Mouse (Mus musculus) gastrocnemius, postnatal 14 days (tissue): ENCODE results near the gene Ddah1. TPM values are rescaled to one million over a fixed set of nuclear protein-coding genes. Genes with fewer than 3 reads are reported as not detected.

Experiments used
- DNase-seq: peaks from one replicate; pipeline ENCODE4 v3.0.0; 2021; ENCODE audit warnings: mixed read lengths
- intact Hi-C: fragments of 180-260 bp; cut with DNase I; formaldehyde crosslinking; loops from one replicate; pipeline ENCODE4 v1.15.1; 2025; ENCODE audit warnings: low total_unique reads
- total RNA-seq, 2 experiments: library from RNA; stranded (reverse); gene quantifications; 2 replicates each; pipeline ENCODE4 v1.2.3; 2021

Gene Ddah1
- total RNA-seq, 2 experiments from 2014 or later = 6.7 to 9.6 TPM

DNA sequence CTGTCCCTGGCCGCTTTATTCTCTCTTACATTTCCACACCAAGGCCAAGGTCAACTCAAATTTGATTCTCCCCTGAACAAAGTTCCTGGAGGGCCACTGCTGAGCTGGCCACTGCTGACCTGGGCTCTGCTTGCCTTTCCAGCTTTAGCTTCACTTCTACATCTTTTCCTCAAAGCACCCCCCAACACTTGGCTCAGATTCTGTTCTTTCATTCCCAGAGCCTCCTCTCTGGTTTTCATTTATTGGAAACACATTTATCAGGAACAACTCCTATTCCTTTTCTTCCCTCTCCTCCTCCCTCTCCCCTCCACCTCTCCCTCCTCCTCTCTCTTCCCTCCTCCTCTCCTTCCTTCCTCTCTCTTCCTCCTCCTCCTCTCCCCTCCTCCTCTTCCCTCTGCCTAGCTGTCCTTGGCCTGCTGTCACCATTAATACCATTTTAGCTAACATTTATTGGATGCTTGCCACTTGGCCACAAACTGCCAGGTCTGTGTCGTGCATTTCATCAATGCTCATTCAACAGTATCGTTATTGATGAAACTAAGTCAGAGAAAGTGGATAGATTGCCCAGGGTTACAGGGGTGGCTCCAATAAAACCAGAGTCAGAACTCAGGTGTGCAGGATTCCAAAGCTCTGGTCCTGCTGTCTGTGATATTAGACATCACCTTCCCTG, 3.2 kb downstream of the Ddah1 start:
- intact Hi-C loops = no loop called here
- no peak for DNase-seq

DNA sequence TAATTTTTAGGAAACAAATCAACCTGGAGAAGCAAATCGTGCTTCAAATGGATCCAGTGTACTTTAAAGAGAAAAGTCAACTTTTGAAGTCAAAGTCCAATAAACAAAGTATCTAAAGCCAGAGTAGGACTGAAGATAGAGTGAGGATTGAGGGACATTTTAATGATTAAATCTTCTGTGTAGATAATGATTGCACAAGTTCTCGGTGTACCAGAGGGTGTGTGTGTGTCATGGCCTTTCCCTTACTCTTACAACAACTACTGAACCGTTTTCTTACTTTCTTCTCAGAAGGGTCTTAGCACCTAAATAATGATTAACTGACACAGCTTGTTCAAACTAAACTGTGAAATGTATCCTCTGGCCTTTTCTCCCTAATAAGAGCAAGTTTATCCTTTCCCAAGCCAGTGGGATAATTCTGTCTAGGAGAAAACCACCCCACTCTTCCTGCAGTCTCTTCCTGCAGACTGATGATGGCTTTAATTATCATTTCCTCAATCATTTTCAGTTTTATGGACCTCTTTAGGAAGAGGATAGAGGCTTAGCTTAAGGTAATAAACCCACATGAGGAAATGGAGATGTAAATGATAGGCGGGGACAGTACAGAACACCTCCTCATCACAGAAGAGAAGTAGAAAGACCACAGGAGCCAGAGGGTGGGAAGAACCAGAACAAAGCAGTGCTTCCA, 4.6 kb downstream of the Ddah1 start:
- no peak for DNase-seq
- intact Hi-C loops = no loop called here

DNA sequence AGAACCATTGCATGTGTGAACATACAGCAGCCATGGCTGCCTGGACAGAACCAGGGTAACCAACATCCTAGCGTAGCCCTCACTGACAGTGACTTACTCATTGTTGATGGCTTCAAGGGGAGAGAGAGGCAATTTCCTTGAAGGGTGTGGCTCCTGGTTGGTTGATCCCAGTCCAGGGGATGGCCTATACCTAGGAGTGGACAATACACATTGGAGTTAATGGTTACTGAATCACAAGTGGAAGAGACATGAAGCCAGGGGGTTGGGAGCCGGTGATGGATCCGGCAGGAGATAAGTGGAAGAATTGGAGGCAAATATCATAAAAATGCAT, 5.1 kb downstream of the Ddah1 start:
- intact Hi-C loops = no loop called here
- no peak for DNase-seq

DNA sequence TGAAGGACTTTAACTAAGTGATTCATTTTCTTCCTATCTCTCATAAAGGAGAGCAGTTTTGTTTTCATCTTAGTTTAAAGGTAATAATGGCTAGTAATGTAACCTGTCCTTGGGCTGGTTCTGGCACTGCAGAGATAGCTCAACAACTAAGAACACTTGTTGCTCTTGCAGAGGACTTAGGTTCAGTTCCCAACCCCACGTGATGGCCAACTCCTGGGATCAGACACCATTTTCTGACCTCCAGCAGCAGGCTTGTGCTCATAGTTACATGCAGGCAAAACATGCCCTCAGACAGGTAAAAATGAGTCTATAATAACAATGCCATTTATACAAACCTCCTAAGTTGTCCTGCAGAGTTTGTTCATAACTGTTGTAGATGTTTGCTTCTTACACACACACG, 5.9 kb downstream of the Ddah1 start:
- intact Hi-C loops = no loop called here
- DNase-seq = no peak

DNA sequence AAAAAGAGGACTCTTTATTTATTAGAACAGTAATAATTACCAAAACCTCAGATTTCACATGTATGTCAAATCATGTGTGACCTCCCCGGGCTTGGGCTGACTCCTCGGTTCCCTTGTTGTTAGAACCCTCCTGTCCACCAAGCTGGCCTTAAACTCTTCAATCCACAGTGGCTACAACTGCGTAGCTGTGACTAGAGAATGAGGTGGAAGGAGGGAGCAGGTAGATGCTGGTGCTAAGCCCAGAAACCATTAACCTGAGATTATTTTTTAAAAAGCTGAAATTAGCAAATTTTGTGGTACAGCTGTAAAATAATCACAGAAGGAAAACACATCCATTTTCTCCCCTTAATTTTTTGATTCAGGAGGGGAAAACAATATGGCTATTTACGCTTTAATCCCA, 10.0 kb downstream of the Ddah1 start:
- intact Hi-C loops = no loop called here
- DNase-seq = no peak

DNA sequence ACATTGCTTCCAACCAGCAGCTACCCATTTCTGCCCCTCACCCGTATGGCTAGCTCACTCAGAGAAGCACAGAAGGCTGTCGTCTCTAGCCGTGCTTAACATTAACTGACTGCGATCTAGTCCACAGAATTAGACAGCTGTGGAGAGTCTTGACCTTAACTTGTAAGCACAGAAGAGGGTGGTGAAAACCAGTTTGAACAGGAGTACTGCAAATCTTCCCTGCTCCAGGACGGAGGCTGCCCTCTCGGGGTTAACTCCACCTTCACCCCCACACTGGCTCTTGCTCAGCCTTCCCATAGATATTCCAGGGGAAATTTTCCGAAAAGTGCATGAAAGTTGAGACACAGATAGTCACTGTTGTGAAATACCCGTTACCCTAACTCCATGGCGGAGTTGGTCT, 14.9 kb downstream of the Ddah1 start:
- intact Hi-C loops = no loop called here
- DNase-seq = no peak

DNA sequence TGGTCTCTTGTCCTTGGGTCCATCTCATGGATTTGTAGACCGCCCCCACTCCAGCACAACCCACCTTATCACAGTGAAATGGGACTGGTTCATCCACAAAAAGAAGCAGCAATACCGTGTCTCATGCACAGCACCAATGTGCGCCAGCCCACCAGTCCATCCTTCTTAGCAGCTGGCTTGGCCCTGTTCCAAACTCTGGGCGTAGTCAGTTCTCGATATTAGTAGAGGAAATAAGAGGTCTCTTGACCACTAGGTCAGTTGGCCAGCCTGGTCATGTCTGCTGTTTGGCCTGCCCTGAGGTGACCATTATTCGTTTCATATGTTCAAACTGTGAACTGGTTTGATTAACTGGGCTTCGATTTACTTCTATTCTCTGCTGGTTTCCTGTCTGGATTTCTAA, 15.9 kb downstream of the Ddah1 start:
- intact Hi-C loops = no loop called here
- DNase-seq = no peak

DNA sequence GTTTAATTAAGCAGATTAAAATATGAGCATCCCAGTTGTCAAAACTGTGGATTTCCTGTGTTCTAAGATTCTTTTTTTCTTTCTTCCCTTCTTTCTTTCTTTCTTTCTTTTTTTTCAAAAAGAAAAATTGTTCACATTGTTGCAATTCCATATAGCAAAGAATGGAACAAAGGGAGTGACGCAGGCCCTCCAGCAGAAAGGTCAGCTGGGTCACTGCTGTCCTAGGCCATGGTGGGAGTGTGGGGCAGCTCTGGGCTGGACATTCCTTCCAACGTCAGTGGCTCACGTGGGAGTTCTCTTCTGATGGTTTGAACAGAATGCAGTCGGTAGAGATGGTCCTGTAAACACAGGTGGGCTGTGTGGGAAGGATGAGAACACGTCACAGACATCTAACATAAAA, 16.8 kb downstream of the Ddah1 start:
- intact Hi-C loops = no loop called here
- DNase-seq = no peak

DNA sequence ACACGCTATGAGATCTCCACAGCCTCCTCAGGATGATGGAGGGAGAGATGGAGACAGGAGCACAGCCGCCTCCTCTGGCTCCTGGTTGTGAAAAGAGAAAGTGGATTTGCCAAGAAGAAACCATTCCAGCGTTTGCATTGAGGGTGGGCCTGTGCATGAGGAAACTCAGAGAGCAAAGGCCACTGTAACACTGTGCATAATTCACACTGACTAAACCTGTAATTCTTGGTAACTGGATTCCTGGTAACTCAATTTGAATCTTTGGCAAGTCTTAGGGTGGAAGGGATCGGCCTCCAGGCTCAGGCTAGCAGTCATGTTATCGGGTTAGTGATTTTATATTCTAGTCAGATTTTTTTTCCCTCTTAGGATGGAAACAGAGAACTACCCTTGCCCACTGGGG, 17.4 kb downstream of the Ddah1 start:
- intact Hi-C loops = no loop called here

DNA sequence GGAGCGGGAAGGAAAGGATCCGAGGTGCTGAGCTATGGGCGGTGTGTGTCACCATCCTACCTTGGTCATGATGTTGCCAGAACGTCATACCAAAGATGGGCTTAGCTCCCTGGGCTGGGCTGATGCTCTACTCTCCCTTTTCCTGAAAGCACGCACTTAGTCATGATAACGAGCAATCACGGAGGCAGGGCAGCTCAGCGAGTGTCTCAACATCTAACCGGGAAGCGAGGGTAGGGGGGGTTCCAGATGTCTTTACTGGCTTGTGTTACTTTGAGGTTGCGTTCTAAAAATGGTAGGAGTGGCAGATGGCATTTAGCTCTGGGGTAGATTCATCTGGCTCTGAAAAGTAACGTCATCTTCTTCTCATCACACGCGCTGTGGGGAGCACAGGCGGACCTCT, 18.5 kb downstream of the Ddah1 start:
- intact Hi-C loops = no loop called here
- DNase-seq = no peak

More for the DNA sequence above, 17.4 kb downstream of the Ddah1 start:
- no peak for DNase-seq

DNA sequence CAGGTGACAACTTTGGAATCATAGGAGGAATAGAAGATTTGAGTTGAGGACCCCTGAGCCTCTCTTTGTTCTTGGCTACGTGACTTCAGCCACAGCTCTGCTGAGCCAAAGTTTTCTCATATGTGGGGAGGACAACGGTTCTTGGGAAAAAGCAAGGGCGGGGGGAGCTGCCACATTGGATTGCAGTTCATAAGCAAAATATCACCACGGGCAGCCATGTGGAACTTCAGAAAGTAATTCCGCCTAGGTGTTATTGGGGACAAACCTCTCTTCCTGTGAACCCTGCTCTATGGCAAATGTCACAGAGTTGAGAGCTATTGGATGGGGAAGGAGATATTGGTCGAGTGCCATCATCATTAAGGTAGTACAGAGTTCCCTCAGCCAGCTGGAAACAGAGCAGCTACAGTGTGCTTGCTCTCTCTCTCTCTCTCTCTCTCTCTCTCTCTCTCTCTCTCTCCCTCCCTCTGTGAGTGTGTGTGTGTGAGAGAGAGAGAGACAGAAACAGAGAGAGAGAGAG, 20.0 kb downstream of the Ddah1 start:
- intact Hi-C loops = no loop called here
- DNase-seq = no peak

DNA sequence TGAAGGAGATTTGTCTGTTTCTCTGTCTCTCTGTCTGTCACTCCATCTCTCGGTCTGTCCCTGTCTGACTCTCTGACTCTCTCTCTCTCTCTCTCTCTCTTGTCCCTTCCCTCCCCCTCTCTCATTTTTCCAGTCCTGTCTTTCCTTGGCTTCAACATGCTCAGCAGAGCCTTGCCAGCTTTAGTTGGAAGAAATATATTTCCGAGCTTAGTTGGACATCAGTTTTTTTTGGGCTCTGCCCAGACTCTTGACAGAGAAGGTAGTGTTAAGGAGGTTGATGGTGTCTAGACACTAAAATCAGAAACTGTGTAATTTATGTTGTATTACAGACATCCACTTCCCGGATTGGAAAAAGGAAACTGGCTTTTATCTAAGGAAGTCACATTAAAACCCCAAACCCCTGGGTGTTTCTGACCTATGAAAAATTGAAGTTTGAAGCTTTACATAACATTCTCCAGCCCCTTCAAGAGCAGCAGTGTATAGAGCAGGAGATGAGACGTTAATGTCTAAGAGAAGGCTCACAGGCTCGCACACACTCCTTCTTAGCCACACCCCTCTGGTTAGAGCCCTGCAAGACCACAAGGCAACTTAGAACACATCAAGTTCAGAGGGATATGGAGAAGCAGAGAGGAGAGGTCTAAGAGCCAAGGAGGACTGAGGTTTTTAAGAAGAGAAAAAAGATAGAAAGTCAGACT, 21.0 kb downstream of the Ddah1 start:
- DNase-seq = no peak
- intact Hi-C loops = no loop called here

DNA sequence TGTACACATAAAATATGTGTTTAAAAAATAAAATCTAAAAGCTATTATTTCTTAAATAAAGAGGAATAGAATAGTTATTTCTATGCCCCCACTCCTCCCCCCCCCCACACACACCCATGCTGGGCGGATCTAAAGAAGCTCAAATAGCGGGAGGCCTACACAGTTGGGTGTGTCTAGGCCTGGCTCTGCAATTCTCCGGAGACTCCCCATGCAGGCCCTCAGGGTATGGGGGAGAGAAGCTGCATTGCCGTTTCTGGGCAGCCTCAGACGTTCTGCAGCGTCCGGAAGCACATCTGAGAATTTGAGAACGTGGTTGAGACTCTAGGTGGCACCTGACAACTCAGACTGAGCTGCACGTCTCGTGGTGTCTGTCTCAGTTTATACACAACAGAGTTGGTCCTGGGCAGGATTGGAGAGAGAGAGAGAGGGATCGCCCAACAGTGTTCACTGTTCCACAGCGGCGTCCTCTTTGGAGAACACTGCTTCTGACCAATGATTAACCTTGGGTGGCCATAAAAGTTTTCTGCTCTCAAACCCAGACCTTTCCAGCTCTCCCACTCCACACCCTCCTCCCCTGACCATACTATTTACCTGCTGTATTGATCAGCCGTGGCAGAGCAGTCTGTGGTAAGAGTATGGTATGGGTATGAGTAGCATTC, 22.4 kb downstream of the Ddah1 start:
- no peak for DNase-seq
- intact Hi-C loops = no loop called here

DNA sequence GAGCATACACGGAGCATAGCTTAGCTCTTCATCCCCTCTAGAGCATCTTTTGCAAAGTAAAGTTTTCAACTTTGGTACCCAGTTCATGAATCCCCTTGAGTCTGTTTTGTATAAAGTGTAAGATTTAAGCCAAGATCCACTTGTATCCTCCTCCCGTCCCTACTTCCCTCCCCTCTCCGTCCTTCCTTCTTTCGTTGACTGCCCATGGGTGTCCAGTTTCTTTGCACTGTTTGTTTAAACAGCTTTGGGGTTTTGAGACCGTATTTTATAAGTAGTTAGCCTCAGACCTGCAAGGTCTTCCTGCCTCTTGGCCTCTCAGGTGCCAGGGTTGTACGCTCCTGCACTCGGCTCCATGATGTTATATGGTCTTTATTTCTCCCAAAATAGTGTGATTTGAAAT, 26.8 kb downstream of the Ddah1 start:
- no peak for DNase-seq
- intact Hi-C loops = no loop called here

DNA sequence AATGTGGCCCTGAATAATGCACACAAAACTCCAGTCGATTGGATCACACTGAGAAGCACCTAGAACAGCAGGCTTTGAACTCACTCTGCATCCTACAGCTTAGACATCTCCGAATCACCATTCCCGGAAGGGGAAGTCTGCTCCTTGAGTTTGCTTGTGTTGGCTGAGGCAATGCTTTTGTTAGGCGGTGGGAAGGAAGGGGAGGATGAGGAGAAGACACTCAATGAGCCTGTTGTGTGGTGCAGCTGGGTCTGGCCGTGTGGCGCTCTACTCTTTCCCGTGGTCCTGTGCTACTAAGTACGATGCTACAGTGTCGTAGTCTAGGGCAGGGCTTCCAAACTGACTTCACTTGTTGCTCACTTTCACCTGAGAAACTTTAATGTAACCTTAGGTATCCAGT, 28.8 kb downstream of the Ddah1 start:
- intact Hi-C loops = no loop called here

DNA sequence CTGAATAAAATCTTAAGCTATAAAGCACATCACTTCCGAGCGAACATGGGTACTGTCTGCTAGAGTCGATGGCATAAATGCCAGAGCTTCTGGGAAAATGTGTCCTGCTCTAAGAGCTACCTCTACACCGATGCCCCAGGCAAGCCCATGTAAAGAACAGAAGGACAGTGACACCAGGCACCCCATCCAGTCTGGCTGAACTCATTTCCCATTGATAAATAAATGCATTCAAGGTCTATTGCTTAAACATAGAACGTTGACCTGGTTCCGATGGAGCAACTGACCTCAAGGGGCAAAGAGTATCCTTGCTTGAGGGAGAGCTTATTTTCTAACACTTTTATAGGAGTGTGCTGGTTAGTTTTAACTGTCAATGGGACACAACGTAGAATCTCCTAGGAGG, 30.6 kb downstream of the Ddah1 start:
- intact Hi-C loops = no loop called here
- no peak for DNase-seq

More for the DNA sequence above, 28.8 kb downstream of the Ddah1 start:
- DNase-seq = no peak

DNA sequence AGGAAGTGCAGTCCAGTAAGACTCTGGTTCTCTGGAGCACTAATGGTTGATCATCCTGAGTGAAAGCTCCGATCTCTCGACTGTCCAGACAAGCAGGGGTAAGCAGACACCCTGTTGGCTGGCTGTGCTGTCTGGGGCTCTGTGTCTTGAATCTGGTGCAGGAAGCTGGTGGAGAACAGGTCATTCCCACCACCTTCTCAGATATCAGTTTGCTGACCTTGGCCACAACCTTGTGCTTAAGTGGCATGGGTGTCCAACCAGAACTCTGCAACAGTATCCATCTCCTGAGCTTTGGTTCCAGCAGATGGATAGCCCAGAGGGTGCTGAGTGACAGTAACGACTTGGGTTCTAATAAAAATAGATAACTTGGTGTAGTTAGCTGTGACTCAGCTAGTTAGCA, 31.8 kb downstream of the Ddah1 start:
- intact Hi-C loops = no loop called here

DNA sequence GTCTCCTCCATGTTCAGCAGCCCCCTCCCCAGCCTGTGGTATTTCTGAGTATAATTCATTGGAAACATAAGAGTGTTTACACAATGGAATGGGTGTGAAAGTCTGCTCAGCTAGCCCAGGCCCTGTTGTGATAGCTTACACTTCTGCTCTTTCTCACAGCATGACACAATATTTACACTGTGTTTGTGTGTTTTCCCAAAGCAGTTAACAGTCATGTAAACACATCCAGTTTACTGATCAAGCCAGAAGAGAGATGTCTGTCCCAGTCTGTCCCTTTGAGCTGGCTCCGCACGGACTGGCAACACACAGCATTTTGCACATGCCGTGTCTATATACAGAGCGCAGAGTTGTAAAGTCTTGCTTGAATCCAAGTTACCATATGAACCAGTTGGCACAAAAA, 32.2 kb downstream of the Ddah1 start:
- intact Hi-C loops = no loop called here

More for the DNA sequence above, 31.8 kb downstream of the Ddah1 start:
- peak; percentile 16 for DNase-seq

DNA sequence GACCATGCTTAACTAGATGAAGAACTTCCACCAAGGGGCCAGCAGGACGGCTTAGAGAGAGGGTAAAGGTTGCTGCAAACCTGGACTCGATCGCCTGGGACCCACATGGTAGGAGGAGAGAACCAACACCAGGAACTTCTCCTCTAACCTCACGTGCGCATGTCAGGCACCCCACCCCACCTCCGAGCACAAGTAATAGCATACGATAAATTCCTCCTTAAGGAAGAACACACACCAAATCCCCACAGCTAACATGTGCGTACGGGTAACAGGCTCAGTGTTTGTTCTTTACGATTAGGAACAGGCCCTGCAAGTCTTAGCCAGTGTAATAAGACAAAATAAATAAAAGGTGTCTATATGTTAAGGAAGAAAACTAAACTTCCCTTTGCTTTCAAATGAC, 35.9 kb downstream of the Ddah1 start:
- intact Hi-C loops = no loop called here
- no peak for DNase-seq

More for the DNA sequence above, 32.2 kb downstream of the Ddah1 start:
- no peak for DNase-seq

DNA sequence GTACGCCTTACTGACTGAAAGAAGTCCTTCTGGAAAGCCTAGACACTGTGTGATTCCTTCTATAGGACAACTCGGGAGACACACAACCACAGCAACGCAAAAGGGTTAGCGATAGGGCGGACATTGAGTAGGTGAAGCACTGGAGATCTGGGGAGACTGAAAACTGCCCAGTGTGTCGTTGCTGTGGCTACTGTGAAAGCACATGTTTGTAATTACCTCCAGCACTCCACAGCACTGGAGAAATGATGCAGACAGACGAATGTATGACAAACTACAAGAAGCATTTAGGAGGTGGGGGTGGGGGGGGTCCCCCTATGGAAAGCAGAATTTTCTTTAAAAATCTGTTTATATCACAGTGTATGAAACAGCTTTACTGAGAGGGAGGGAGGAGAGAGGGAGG, 37.4 kb downstream of the Ddah1 start:
- DNase-seq = no peak
- intact Hi-C loops = no loop called here
